Mouse (Mus musculus) effector memory CD4-positive, alpha-beta T cell, adult 5 months (primary cell): ENCODE data around the gene Tent4a. TPM values are rescaled to one million over a fixed set of nuclear protein-coding genes. Genes with fewer than 3 reads are reported as not detected.

ENCODE experiments used
- polyA plus RNA-seq: library from polyadenylated mRNA; unstranded; fragments of 100-300 nt; shearing (Covaris generic); gene quantifications from one replicate; pipeline ENCODE4 v1.2.1, GENCODE M21; 2017

The Tent4a gene
- 12.7 TPM for polyA plus RNA-seq

DNA sequence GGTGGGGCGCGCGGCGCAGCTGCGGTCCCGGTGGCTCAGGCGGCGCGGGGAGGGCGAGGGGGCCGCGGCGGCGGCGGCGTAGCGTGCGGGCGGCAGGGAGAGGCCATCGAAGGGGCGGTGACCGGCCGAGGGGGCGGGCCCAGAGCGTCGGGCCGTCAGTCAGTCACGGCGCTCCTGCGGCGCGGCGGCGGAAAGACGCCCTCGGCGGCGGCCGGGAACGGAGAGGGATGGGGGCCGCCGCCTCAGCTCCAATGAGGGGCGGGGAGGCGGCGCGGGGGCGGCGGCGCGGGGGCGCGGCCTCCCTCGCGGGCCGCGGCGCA lies at the start of gene Tent4a:
TSS of gene Tent4a (minus strand) at position 284 of the 320 bp plus-strand sequence.

DNA sequence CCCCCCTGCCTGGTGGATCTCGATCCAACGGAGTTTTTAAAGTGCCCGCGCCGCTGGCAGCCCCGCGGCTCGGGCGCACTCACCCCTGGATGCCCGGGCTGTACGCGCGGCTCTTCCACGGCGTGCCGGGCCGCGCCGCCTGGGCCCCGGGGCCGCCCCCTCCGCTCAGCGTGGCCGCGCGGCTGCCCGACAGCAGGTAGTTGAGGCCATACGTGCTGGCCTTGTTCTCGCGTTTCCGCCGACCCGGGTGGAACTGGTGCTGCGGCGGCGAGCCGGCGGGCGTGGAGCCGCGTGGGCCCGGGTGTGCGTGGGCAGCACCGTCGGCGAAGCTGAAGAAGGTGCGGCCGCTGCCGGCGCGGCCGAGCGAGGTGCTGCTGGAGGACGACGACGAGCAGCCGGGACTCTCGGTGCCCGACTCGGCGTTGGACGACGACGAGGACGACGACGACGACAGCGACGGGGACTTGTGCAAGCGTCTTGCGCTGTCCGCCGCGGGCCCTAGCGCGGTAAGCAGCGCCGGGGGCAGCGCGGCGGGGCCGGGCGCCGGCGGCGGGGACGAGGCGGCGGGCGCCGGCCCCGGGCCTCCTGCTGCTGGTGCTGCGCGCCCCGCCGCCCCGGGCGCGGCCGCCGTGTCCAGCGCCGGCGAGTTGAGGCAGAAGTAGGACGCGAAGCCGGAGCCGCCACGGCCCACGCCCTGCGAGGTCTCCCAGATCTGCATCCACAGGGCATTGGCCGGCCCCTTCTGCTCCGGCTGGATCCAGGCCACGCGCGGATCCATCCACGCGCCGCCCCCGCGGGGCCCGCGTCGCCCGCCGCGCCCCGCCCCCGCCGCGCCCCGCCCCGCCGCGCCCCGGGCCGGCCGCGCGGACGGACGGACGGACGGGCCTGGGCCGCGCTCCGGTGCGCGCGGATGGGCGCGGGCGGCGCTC lies 748 bp downstream of the Tent4a start, which contains the start of gene Nsun2:
TSS of gene Nsun2 (plus strand) at position 342 of the 929 bp plus-strand sequence.

Other genes starting within 250 kb of the Tent4a start
- 120 TPM for gene Nsun2, start 871 bp downstream of the Tent4a start, polyA plus RNA-seq
- 0.80 TPM for gene Srd5a1, start 76.8 kb upstream of the Tent4a start, polyA plus RNA-seq
- gene Ube2ql1, start 205.3 kb upstream of the Tent4a start, polyA plus RNA-seq = not detected